Mouse (Mus musculus): ENCODE measurements at regions not wholly inside any gene's neighbourhood (a gene's known extent, or its start where the extent isn't known, plus 50 kb on each side); places are given as distances from the start of the nearest gene placed in this dataset.

- TF ChIP-seq POLR2A (IDR thresholded peaks at IDR 0.05; ENCODE audit: control insufficient read depth in 1 of 2, insufficient read depth in 1 of 2, low read depth in 1 of 2, low read length in 2 of 2, poor library complexity in 1 of 2), result no peak
- TF ChIP-seq MAZ (IDR thresholded peaks at IDR 0.05; ENCODE audit: low read depth, low read length), result no peak
- no peak for TF ChIP-seq NELFE (IDR thresholded peaks at IDR 0.05; ENCODE audit: low read depth, low read length)
- no peak for TF ChIP-seq CTCF (IDR thresholded peaks at IDR 0.05 in 2 of 3, conservative IDR thresholded peaks at IDR 0.05 in 1 of 3; ENCODE audit: control insufficient read depth in 1 of 3, insufficient read depth in 1 of 3, low read depth in 2 of 3, low read length in 3 of 3, poor library complexity in 1 of 3, severe bottlenecking in 1 of 3)
- TF ChIP-seq E2F4 (IDR thresholded peaks at IDR 0.05; ENCODE audit: borderline replicate concordance, low read depth, low read length), result no peak
- TF ChIP-seq ZC3H11A (IDR thresholded peaks at IDR 0.05; ENCODE audit: low read depth, low read length), result no peak
- TF ChIP-seq CHD2 (IDR thresholded peaks at IDR 0.05; ENCODE audit: low read length), result no peak
- TF ChIP-seq EP300 (IDR thresholded peaks at IDR 0.05; ENCODE audit: low read depth in 1 of 2, low read length in 2 of 2), result no peak
- no peak for TF ChIP-seq UBTF (IDR thresholded peaks at IDR 0.05; ENCODE audit: borderline replicate concordance, insufficient read depth, low read depth, low read length)
- TF ChIP-seq CHD1 (IDR thresholded peaks at IDR 0.05; ENCODE audit: low read depth, low read length), result no peak
Observed at GRCm38 (mm10) chr8:126713181-126713580, 119.4 kb upstream of the Irf2bp2 start.
